Mouse (Mus musculus): Measurements from ENCODE around the gene Krt80. TPM values are rescaled to one million over a fixed set of nuclear protein-coding genes. Genes with fewer than 3 reads are reported as not detected.
A peak's percentile ranks its signal among the peaks of the same experiment; 100 is the strongest.

Krt80 gene
- polyA plus RNA-seq, 1 experiment, result 0.61 TPM

DNA sequence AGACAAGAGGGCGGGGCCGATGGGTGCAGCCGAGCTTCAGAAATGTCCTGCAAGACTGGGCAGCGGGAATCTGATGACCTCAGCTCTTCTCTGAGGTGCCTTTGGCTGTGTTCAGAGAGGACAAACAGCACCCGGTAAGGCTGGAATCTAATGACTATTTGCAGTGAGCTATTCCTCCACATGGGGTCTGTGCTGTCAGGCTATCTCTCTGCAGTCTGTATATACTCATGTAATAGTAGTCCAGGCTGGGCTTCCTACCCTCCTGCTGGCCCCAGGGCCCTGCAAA, 6.8 kb upstream of the Krt80 start:
- 47% methylated on average over 5 of the region's 5 CpGs for WGBS

DNA sequence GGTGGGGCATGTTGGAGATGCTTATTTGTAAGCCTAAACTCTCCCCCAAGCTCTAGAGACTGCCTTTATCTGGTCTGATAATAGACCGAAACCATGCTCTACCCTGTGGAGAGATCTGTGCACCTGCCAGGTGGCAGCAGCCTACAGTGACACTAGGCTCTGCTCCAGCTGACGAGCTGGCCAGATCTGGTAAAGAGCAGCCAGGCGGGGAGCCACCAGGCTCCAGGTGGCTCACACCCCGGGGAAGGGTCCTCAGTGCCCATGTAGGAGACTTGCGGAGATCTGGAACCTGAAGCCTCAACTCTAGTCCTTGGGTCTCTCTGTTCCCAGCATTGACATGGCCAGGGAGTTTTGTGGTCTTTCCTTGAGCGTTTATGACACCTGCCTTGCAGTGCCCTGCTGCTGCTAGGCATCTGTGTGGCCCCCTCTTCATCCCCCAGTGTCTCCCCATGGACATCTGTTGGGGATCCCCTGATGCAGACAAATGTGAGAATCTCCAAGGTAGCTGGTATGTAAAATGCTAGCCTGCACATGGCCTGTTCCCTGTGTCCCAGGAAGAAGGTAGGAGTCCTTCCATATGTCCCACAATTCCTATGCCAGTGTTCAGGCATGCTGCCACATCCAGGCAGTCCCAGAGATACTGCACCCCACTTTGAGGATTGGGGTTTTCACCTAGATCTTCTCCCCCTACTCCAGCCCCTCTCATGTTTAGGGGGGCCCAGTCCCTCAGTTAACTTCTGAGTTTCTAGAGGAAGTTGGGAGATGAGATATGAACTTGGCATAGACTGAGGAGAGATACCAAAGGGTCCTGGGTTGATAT, 6.2 kb upstream of the Krt80 start:
- no peak for TF ChIP-seq CTCF (IDR thresholded peaks at IDR 0.05; ENCODE audit: extremely low read depth, insufficient read length, insufficient replicate concordance, low read depth, low read length)
- TF ChIP-seq POLR2A (IDR thresholded peaks at IDR 0.05; ENCODE audit: low read depth, low read length), result no peak
- H3K27ac ChIP-seq (ENCODE audit: insufficient read depth, low read depth, low read length), result no peak overlapping the region
- H3K36me3 ChIP-seq (ENCODE audit: control insufficient read depth, insufficient read depth, low read length), result no peaks in the 10 kb centered on the region
- H3K27me3 ChIP-seq (ENCODE audit: control insufficient read depth, insufficient read depth, low read length), result no peaks in the 10 kb centered on the region
- H3K4me1 ChIP-seq (ENCODE audit: control insufficient read depth, insufficient read depth, insufficient read length, low read length), result peaks cover 26% of the 10 kb centered on the region
- no peak overlapping the region for H3K4me3 ChIP-seq (ENCODE audit: low read depth, low read length)
- 41% methylated on average over 6 of the region's 6 CpGs for WGBS

More for the DNA sequence above, 6.8 kb upstream of the Krt80 start:
- H3K4me3 ChIP-seq (ENCODE audit: low read depth, low read length), result no peak overlapping the region
- no peak overlapping the region for H3K27ac ChIP-seq (ENCODE audit: insufficient read depth, low read depth, low read length)
- peaks cover 21% of the 10 kb centered on the region for H3K4me1 ChIP-seq (ENCODE audit: control insufficient read depth, insufficient read depth, insufficient read length, low read length)
- H3K36me3 ChIP-seq (ENCODE audit: control insufficient read depth, insufficient read depth, low read length), result no peaks in the 10 kb centered on the region
- TF ChIP-seq POLR2A (IDR thresholded peaks at IDR 0.05; ENCODE audit: low read depth, low read length) (no peak), CTCF (IDR thresholded peaks at IDR 0.05; ENCODE audit: extremely low read depth, insufficient read length, insufficient replicate concordance, low read depth, low read length) (no peak)
- no peaks in the 10 kb centered on the region for H3K27me3 ChIP-seq (ENCODE audit: control insufficient read depth, insufficient read depth, low read length)

DNA sequence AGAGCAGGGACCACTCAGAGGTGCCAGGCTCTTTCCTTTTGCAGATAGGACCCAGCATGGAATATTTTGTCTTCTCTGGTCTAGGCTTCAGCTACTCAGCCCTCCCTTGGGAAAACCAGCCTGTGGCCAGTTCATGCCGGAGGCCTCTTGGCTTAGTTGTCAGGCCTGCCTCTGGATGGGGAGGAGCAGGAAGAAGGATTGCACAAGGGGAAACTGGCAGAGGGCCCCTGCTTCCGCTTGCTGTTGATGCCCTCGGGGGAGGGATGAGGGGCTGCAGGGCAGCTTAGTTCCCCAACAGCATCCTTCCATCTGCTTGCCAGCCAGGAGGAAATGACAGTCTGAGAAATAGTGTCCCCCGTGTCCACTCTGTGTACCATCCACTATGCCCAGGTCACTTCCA, 4.9 kb upstream of the Krt80 start:
- TF ChIP-seq CTCF (IDR thresholded peaks at IDR 0.05; ENCODE audit: extremely low read depth, insufficient read length, insufficient replicate concordance, low read depth, low read length) (no peak), POLR2A (IDR thresholded peaks at IDR 0.05; ENCODE audit: low read depth, low read length) (no peak)
- H3K4me3 ChIP-seq (ENCODE audit: low read depth, low read length), result no peak overlapping the region
- H3K27me3 ChIP-seq (ENCODE audit: control insufficient read depth, insufficient read depth, low read length), result no peaks in the 10 kb centered on the region
- H3K4me1 ChIP-seq (ENCODE audit: control insufficient read depth, insufficient read depth, insufficient read length, low read length), result peaks cover 28% of the 10 kb centered on the region
- WGBS, result 46% methylated on average over 4 of the region's 4 CpGs
- no peak overlapping the region for H3K27ac ChIP-seq (ENCODE audit: insufficient read depth, low read depth, low read length)
- H3K36me3 ChIP-seq (ENCODE audit: control insufficient read depth, insufficient read depth, low read length), result no peaks in the 10 kb centered on the region

DNA sequence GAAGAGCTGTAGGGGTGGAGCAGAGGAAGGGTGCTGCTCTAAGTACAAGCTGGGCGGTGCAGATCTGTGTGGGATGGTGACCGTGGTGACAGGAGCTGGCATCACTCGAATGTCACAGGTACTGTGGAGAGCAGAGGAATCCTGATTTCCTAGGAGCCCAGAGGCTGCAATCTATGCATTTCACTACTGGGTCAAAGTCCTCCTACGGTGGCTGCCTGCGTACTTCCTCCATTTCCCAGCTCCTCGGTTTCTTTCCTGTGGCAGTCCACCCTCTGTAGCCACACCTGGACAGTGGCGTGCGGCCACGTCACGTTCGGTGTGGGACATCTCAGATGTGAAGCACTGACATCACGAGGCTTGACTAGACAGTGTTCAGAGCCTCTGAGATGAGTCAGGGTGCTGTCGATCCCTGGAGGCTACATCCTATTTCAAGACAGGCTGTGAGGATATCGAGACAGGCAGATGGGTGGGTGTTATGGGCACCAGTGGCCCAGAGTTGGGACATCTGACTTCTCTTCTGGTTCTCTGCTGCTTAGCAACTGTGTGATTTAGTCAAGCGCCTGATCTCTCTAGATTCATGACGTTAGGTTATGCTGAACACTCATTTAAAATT, 3.4 kb upstream of the Krt80 start:
- no peaks in the 10 kb centered on the region for H3K27me3 ChIP-seq (ENCODE audit: control insufficient read depth, insufficient read depth, low read length)
- H3K36me3 ChIP-seq (ENCODE audit: control insufficient read depth, insufficient read depth, low read length), result no peaks in the 10 kb centered on the region
- no peak for TF ChIP-seq POLR2A (IDR thresholded peaks at IDR 0.05; ENCODE audit: low read depth, low read length)
- no peak for TF ChIP-seq CTCF (IDR thresholded peaks at IDR 0.05; ENCODE audit: extremely low read depth, insufficient read length, insufficient replicate concordance, low read depth, low read length)
- 0 out of 2 replicates have a peak overlapping the region, but pooled peaks have one; percentile 20 for H3K4me3 ChIP-seq (ENCODE audit: low read depth, low read length)
- 38% methylated on average over 16 of the region's 16 CpGs for WGBS
- H3K4me1 ChIP-seq (ENCODE audit: control insufficient read depth, insufficient read depth, insufficient read length, low read length), result peaks cover 31% of the 10 kb centered on the region
- H3K27ac ChIP-seq (ENCODE audit: insufficient read depth, low read depth, low read length), result no peak overlapping the region

DNA sequence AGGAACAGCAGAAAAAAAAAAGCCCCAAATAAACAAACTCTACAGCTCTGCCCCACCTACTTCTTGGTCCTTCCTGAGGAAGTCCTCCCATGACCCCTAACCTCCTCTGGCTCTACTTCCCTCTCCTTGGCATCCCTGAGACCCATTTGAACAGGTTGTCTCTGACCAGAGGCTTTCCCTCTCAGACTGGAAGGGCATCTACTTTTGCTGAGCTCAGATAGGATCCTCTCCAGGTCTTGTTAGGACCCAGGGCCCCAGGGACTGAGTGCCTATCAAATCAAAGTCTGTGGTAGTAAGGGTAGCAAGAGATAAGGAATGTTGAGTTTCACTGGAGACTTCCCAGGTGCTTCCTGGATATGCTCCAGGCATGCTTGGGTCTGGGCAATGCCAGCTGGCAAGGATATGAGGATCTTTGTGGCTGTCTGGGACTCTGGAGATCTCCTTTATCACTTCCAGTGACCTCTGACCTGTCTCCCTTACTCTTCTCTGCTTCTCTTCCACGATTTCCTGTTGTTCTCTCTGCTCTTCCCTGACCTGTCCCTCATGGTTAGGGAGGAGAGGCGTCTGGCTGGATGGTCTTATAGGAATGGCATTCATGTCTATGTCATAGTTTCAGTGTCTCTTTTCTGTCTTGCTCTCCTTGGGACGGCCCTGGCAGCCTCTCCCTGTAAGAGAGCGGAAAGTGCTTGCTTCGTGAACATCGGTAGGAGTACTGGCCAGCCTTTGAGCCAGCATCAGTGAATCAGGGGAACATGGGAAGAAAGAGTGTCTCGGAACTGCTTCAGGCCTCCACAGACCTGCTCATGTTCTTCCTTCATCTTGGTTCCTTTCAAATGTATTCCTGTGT, 2.4 kb upstream of the Krt80 start:
- no peaks in the 10 kb centered on the region for H3K27me3 ChIP-seq (ENCODE audit: control insufficient read depth, insufficient read depth, low read length)
- H3K27ac ChIP-seq (ENCODE audit: insufficient read depth, low read depth, low read length), result no peak overlapping the region
- peaks cover 31% of the 10 kb centered on the region for H3K4me1 ChIP-seq (ENCODE audit: control insufficient read depth, insufficient read depth, insufficient read length, low read length)
- no peak overlapping the region for H3K4me3 ChIP-seq (ENCODE audit: low read depth, low read length)
- 33% methylated on average over 7 of the region's 7 CpGs for WGBS
- TF ChIP-seq POLR2A (IDR thresholded peaks at IDR 0.05; ENCODE audit: low read depth, low read length) (no peak), CTCF (IDR thresholded peaks at IDR 0.05; ENCODE audit: extremely low read depth, insufficient read length, insufficient replicate concordance, low read depth, low read length) (no peak)
- H3K36me3 ChIP-seq (ENCODE audit: control insufficient read depth, insufficient read depth, low read length), result no peaks in the 10 kb centered on the region

DNA sequence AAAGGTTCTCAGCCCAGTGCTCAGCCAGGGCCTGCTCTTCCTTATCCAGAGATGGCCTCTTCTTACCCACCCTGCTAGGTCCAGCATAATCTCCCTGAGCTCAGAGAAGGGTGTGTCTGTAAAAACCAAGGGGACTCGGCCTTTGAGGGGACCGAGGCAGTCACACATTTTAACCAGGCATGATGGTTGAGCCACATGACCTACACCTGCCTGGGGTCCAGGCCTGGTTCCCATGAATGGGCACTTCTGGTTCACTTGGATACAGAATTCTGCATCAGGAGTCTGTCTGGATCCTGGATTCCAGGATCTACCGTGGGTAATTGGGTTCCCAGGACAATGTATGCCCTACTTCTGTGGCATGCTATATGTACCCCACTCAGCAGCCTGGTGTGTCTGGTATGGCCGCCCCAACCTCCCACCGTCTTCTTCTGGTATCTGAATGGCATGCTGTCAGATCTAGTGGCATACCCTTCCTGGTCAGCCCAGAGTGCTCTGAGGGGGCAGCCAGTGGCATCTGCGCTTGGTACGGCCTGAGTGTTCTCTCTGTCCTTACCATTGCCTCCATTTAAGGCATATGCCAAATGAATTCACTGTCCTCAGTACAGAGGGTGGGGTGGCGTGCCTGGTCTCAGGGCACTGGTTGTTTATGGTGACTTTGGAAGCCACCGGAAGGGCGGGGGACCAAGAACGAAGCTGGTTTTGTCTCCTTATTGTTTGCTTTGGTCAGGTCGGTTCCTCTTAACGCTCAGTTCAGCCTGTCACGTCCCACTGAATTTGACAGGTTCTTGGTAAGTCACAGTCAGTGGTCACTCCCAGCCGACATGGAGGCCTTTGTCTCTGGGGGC, 1.4 kb upstream of the Krt80 start:
- no peak overlapping the region for H3K4me3 ChIP-seq (ENCODE audit: low read depth, low read length)
- H3K36me3 ChIP-seq (ENCODE audit: control insufficient read depth, insufficient read depth, low read length), result no peaks in the 10 kb centered on the region
- no peak overlapping the region for H3K27ac ChIP-seq (ENCODE audit: insufficient read depth, low read depth, low read length)
- H3K27me3 ChIP-seq (ENCODE audit: control insufficient read depth, insufficient read depth, low read length), result no peaks in the 10 kb centered on the region
- TF ChIP-seq CTCF (IDR thresholded peaks at IDR 0.05; ENCODE audit: extremely low read depth, insufficient read length, insufficient replicate concordance, low read depth, low read length) (no peak), POLR2A (IDR thresholded peaks at IDR 0.05; ENCODE audit: low read depth, low read length) (no peak)
- peaks cover 35% of the 10 kb centered on the region for H3K4me1 ChIP-seq (ENCODE audit: control insufficient read depth, insufficient read depth, insufficient read length, low read length)
- 81% methylated on average over 15 of the region's 15 CpGs for WGBS
